Mouse (Mus musculus): ENCODE measurements at regions not wholly inside any gene's neighbourhood (a gene's known extent, or its start where the extent isn't known, plus 50 kb on each side); places are given as distances from the start of the nearest gene placed in this dataset.

- DNase-seq (ENCODE audit: low spot score): no peak
Measured at GRCm38 (mm10) chr14:100352961-100353452, 68.5 kb upstream of the Klf12 start.

- no peak for DNase-seq (ENCODE audit: low spot score)
Measured at GRCm38 (mm10) chr14:100351004-100351403, 66.5 kb upstream of the Klf12 start.

- no peak for DNase-seq (ENCODE audit: low spot score)
Measured at GRCm38 (mm10) chr14:100350021-100350790, 65.7 kb upstream of the Klf12 start.

GRCm38 (mm10) chr14:100348336-100349164 lies 64.1 kb upstream of the Klf12 start:
- no peak for DNase-seq (ENCODE audit: low spot score)

- DNase-seq (ENCODE audit: low spot score): no peak
Measured at GRCm38 (mm10) chr14:100336926-100337325, 52.4 kb upstream of the Klf12 start.
